ENCODE assay signal across 26 mouse cellular contexts in the genomic region with DNA sequence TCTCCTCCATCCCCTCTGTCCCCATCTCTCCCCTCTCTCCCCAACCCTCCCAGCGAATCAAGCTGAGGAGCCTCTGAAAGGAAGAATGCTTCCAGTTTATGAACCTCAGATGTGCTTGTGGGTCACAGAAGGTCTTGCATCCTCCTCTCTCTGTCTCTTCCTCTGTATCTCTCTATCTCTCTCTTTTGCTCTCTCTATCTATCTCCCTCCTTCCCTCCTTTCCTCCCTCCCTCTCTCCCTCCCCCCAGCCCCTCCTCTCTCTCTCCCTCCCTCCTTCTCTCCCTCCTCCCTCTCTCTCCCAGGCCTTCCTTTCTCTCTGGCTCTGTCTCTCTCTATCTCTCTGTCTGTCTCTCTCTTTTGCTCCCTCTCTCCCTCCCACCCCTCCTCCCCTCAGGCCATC. TPM values are rescaled to one million over a fixed set of nuclear protein-coding genes. Genes with fewer than 3 reads are reported as not detected.
DNase-seq lines count a peak whose midpoint lies in the region; ATAC-seq and TF ChIP-seq lines count a peak whose summit lies in the region.
"Had no signal": no experiment of that assay in that cellular context is flagged by ENCODE, and none has a peak within 500 bp of the region (broad histone marks: within the 10 kb centered on the region; RNA-seq: fewer than 3 reads in every experiment).

No protein-coding gene starts in this region.

- H3K4me2 ChIP-seq in forebrain, embryonic 16.5 days (ENCODE audit: low read length), result no peak overlapping the region
- no peak overlapping the region for H3K4me2 ChIP-seq in hindbrain, embryonic 13.5 days
- no peak overlapping the region for H3K4me2 ChIP-seq in hindbrain, postnatal 0 days (ENCODE audit: low read depth, low read length)
- H3K4me2 ChIP-seq in liver, embryonic 15.5 days, result peak overlapping the region; percentile 58
- H3K4me2 ChIP-seq: limb, embryonic 15.5 days had no signal

- peaks cover 59% of the 10 kb centered on the region for H3K27me3 ChIP-seq in forebrain, embryonic 10.5 days (ENCODE audit: poor library complexity, severe bottlenecking)
- no peaks in the 10 kb centered on the region for H3K27me3 ChIP-seq in forebrain, embryonic 16.5 days (replicated peaks; ENCODE audit: control insufficient read depth, insufficient read depth, low read length)
- H3K27me3 ChIP-seq in hindbrain, embryonic 13.5 days, result 0 out of 2 replicates have a peak, but pooled peaks cover 2% of the 10 kb centered on the region
- no peaks in the 10 kb centered on the region for H3K27me3 ChIP-seq in hindbrain, postnatal 0 days (ENCODE audit: insufficient read depth, low read length)
- H3K27me3 ChIP-seq in embryonic facial prominence, embryonic 10.5 days (replicated peaks; ENCODE audit: low read depth, poor library complexity, severe bottlenecking), result peaks cover 11% of the 10 kb centered on the region
- peaks cover 12% of the 10 kb centered on the region; the same call in 1 of the 2 replicates for H3K27me3 ChIP-seq in liver, embryonic 15.5 days
- H3K27me3 ChIP-seq: embryonic facial prominence, embryonic 13.5 days; limb, embryonic 15.5 days; neural tube, embryonic 12.5 days had no signal

- TF ChIP-seq CTCF in hindbrain, postnatal 0 days (IDR thresholded peaks at IDR 0.05; ENCODE audit: low read depth), result no peak

- no peak for DNase-seq in forebrain, embryonic 10.5 days (ENCODE audit: extremely low spot score, low spot score)
- DNase-seq in hindbrain, postnatal 0 days (ENCODE audit: low spot score), result no peak
- DNase-seq in embryonic facial prominence, embryonic 10.5 days (ENCODE audit: low spot score), result no peak
- DNase-seq in urinary bladder, postnatal 14 days (ENCODE audit: low spot score), result no peak
- no peak for DNase-seq in ovary, postnatal 10 days (ENCODE audit: low spot score)
- DNase-seq: adrenal gland, postnatal 14 days; cerebellum, adult 9-11 months; gastrocnemius, adult 2 months; kidney, adult 18-20 months; thymus, postnatal 25 days had no signal

- H3K4me1 ChIP-seq in forebrain, embryonic 10.5 days, result peaks cover 52% of the 10 kb centered on the region
- H3K4me1 ChIP-seq in forebrain, embryonic 16.5 days (replicated peaks; ENCODE audit: control insufficient read depth, insufficient read depth, low read length), result peaks cover 11% of the 10 kb centered on the region
- H3K4me1 ChIP-seq in hindbrain, embryonic 13.5 days (replicated peaks), result peaks cover 17% of the 10 kb centered on the region
- H3K4me1 ChIP-seq in hindbrain, postnatal 0 days (ENCODE audit: insufficient read depth, low read length), result no peaks in the 10 kb centered on the region
- peaks cover 17% of the 10 kb centered on the region for H3K4me1 ChIP-seq in embryonic facial prominence, embryonic 10.5 days
- peaks cover 50% of the 10 kb centered on the region for H3K4me1 ChIP-seq in liver, embryonic 15.5 days (replicated peaks)

- no peaks in the 10 kb centered on the region for H3K36me3 ChIP-seq in forebrain, embryonic 10.5 days (replicated peaks)
- H3K36me3 ChIP-seq in forebrain, embryonic 16.5 days (ENCODE audit: control insufficient read depth, insufficient read depth), result no peaks in the 10 kb centered on the region
- H3K36me3 ChIP-seq in hindbrain, embryonic 13.5 days, result no peaks in the 10 kb centered on the region
- H3K36me3 ChIP-seq in hindbrain, postnatal 0 days (ENCODE audit: insufficient read depth, low read length), result no peaks in the 10 kb centered on the region
- no peaks in the 10 kb centered on the region for H3K36me3 ChIP-seq in embryonic facial prominence, embryonic 10.5 days (replicated peaks)
- no peaks in the 10 kb centered on the region for H3K36me3 ChIP-seq in liver, embryonic 15.5 days (replicated peaks)
- H3K36me3 ChIP-seq: embryonic facial prominence, embryonic 13.5 days; limb, embryonic 15.5 days; neural tube, embryonic 12.5 days had no signal

- peak overlapping the region; percentile 83 for H3K27ac ChIP-seq in forebrain, embryonic 10.5 days
- no peak overlapping the region for H3K27ac ChIP-seq in forebrain, embryonic 16.5 days (ENCODE audit: low read length)
- peak overlapping the region; percentile 79; the same call in 1 of the 2 replicates for H3K27ac ChIP-seq in hindbrain, embryonic 13.5 days
- H3K27ac ChIP-seq in hindbrain, postnatal 0 days, result no peak overlapping the region
- 0 out of 2 replicates have a peak overlapping the region, but pooled peaks have one; percentile 65 for H3K27ac ChIP-seq in embryonic facial prominence, embryonic 10.5 days (replicated peaks)
- peak overlapping the region; percentile 88 for H3K27ac ChIP-seq in liver, embryonic 15.5 days (replicated peaks)
- H3K27ac ChIP-seq: embryonic facial prominence, embryonic 13.5 days; gastrocnemius, adult 2 months; kidney, postnatal 0 days; layer of hippocampus, adult 2 months; limb, embryonic 15.5 days had no signal

- ATAC-seq in forebrain, embryonic 16.5 days, result no peak
- no peak for ATAC-seq in hindbrain, embryonic 13.5 days (ENCODE audit: low FRiP score)
- ATAC-seq in hindbrain, postnatal 0 days, result no peak
- peak; percentile 66 for ATAC-seq in liver, embryonic 15.5 days (ENCODE audit: insufficient read depth)
- ATAC-seq: activated CD4-positive, CD25-positive, alpha-beta regulatory T cell, adult 4 months; CD4-positive, CD25-positive, alpha-beta regulatory T cell, adult 4 months; lung, postnatal 0 days had no signal

- 22% methylated on average over 1 of the region's 1 CpGs for WGBS in forebrain, embryonic 10.5 days
- 50% methylated on average over 1 of the region's 1 CpGs for WGBS in forebrain, embryonic 16.5 days
- whole genome bisulfite sequencing in hindbrain, embryonic 13.5 days, result 15% methylated on average over 1 of the region's 1 CpGs
- 58% methylated on average over 1 of the region's 1 CpGs for WGBS in hindbrain, postnatal 0 days
- 26% methylated on average over 1 of the region's 1 CpGs for WGBS in embryonic facial prominence, embryonic 10.5 days
- 29% methylated on average over 1 of the region's 1 CpGs for WGBS in liver, embryonic 15.5 days (ENCODE audit: insufficient replicate concordance)

- no peak overlapping the region for H3K9ac ChIP-seq in forebrain, embryonic 16.5 days (replicated peaks; ENCODE audit: low read depth, low read length)
- H3K9ac ChIP-seq in hindbrain, embryonic 13.5 days, result no peak overlapping the region
- no peak overlapping the region for H3K9ac ChIP-seq in hindbrain, postnatal 0 days (replicated peaks; ENCODE audit: low read length)
- peak overlapping the region; percentile 43; the same call in 1 of the 2 replicates for H3K9ac ChIP-seq in liver, embryonic 15.5 days
- H3K9ac ChIP-seq: embryonic facial prominence, embryonic 13.5 days; limb, embryonic 15.5 days; neural tube, embryonic 12.5 days had no signal

- no peaks in the 10 kb centered on the region for H3K9me3 ChIP-seq in forebrain, embryonic 10.5 days
- no peaks in the 10 kb centered on the region for H3K9me3 ChIP-seq in forebrain, embryonic 16.5 days (ENCODE audit: control insufficient read depth, low read length)
- no peaks in the 10 kb centered on the region for H3K9me3 ChIP-seq in hindbrain, embryonic 13.5 days
- no peaks in the 10 kb centered on the region for H3K9me3 ChIP-seq in hindbrain, postnatal 0 days (ENCODE audit: low read length)
- no peaks in the 10 kb centered on the region for H3K9me3 ChIP-seq in embryonic facial prominence, embryonic 10.5 days
- H3K9me3 ChIP-seq in liver, embryonic 15.5 days (replicated peaks), result no peaks in the 10 kb centered on the region
- H3K9me3 ChIP-seq: embryonic facial prominence, embryonic 13.5 days; limb, embryonic 15.5 days; neural tube, embryonic 12.5 days had no signal

- H3K4me3 ChIP-seq in forebrain, embryonic 10.5 days, result no peak overlapping the region
- H3K4me3 ChIP-seq in forebrain, embryonic 16.5 days (replicated peaks; ENCODE audit: low read length), result no peak overlapping the region
- H3K4me3 ChIP-seq in hindbrain, embryonic 13.5 days, result no peak overlapping the region
- no peak overlapping the region for H3K4me3 ChIP-seq in hindbrain, postnatal 0 days (ENCODE audit: low read length)
- no peak overlapping the region for H3K4me3 ChIP-seq in embryonic facial prominence, embryonic 10.5 days
- no peak overlapping the region for H3K4me3 ChIP-seq in liver, embryonic 15.5 days (replicated peaks)
- H3K4me3 ChIP-seq: embryonic facial prominence, embryonic 13.5 days; gastrocnemius, adult 2 months; layer of hippocampus, adult 2 months; limb, embryonic 15.5 days; neural tube, embryonic 12.5 days had no signal

RNA-seq across cellular contexts. Expression of gene Fam210b, which starts 46.8 kb away (rescaled TPM):
- polyA plus RNA-seq in forebrain, embryonic 10.5 days (2016; fragmentation: Nextera tagmentation; extraction: Ambion mirVana), result 15.7 and 16.6 TPM in 2 replicates
- 77.9 and 93.9 TPM in 2 replicates for polyA plus RNA-seq in forebrain, embryonic 16.5 days (2015; fragmentation: Nextera tagmentation; extraction: Ambion mirVana)
- 25.8 and 27.1 TPM in 2 replicates for polyA plus RNA-seq in hindbrain, embryonic 13.5 days (2015; fragmentation: Nextera tagmentation; extraction: Ambion mirVana)
- 10.9 and 11.8 TPM in 2 replicates for total RNA-seq in hindbrain, postnatal 0 days (2014; rRNA removed)
- 23.0 and 23.1 TPM in 2 replicates for polyA plus RNA-seq in hindbrain, postnatal 0 days (2015; fragmentation: Nextera tagmentation; extraction: Ambion mirVana)
- 25.8 and 27.8 TPM in 2 replicates for polyA plus RNA-seq in embryonic facial prominence, embryonic 10.5 days (2016; fragmentation: Nextera tagmentation; extraction: Ambion mirVana)
- polyA plus RNA-seq in liver, embryonic 15.5 days (2015; fragmentation: Nextera tagmentation; extraction: Ambion mirVana), result 136 and 142 TPM in 2 replicates

RNA-seq across cellular contexts. Expression of gene Mc3r, which starts 50.2 kb away (rescaled TPM):
- polyA plus RNA-seq in forebrain, embryonic 10.5 days (2016; fragmentation: Nextera tagmentation; extraction: Ambion mirVana), result 0.10 TPM in 1 of 2 replicates, not detected in the other
- 0.17 and 0.20 TPM in 2 replicates for polyA plus RNA-seq in forebrain, embryonic 16.5 days (2015; fragmentation: Nextera tagmentation; extraction: Ambion mirVana)
- 0.06 TPM in 2 replicates for polyA plus RNA-seq in hindbrain, embryonic 13.5 days (2015; fragmentation: Nextera tagmentation; extraction: Ambion mirVana)
- total RNA-seq in hindbrain, postnatal 0 days (2014; rRNA removed), result 0.31 TPM in 1 of 2 replicates, not detected in the other
- polyA plus RNA-seq in hindbrain, postnatal 0 days (2015; fragmentation: Nextera tagmentation; extraction: Ambion mirVana), result 0.30 and 0.38 TPM in 2 replicates
- not detected in 2 replicates for polyA plus RNA-seq in embryonic facial prominence, embryonic 10.5 days (2016; fragmentation: Nextera tagmentation; extraction: Ambion mirVana)
- 0.05 and 0.06 TPM in 2 replicates for polyA plus RNA-seq in liver, embryonic 15.5 days (2015; fragmentation: Nextera tagmentation; extraction: Ambion mirVana)
- total RNA-seq: adrenal gland, postnatal 14 days; ES-E14; gastrocnemius, adult 2 months; granulocyte monocyte progenitor cell, adult 5-6 weeks; layer of hippocampus, adult 2 months; monocyte, adult 5-6 weeks had no signal
- polyA plus RNA-seq: activated CD4-positive, CD25-positive, alpha-beta regulatory T cell, adult 4 months; CD4-positive, CD25-positive, alpha-beta regulatory T cell, adult 4 months; embryonic facial prominence, embryonic 13.5 days; heart, postnatal 0 days; kidney, postnatal 0 days; limb, embryonic 15.5 days; lung, postnatal 0 days; neural tube, embryonic 12.5 days; testis, adult 2 months had no signal

Comparison
In these comparisons a context has a peak if more than half of its experiments do, and no peak if none do; other contexts are left out.
1. H3K27ac ChIP-seq: peak in forebrain, embryonic 10.5 days (single experiment), hindbrain, embryonic 13.5 days (single experiment), embryonic facial prominence, embryonic 10.5 days (single experiment) and liver, embryonic 15.5 days (single experiment); none in forebrain, embryonic 16.5 days (single experiment) and hindbrain, postnatal 0 days (single experiment).